Mouse (Mus musculus): ENCODE measurements around the gene Pccb. TPM values are rescaled to one million over a fixed set of nuclear protein-coding genes. Genes with fewer than 3 reads are reported as not detected.

Gene Pccb
- polyA plus RNA-seq, 1 experiment from 2014 or later: 27.6 TPM

DNA sequence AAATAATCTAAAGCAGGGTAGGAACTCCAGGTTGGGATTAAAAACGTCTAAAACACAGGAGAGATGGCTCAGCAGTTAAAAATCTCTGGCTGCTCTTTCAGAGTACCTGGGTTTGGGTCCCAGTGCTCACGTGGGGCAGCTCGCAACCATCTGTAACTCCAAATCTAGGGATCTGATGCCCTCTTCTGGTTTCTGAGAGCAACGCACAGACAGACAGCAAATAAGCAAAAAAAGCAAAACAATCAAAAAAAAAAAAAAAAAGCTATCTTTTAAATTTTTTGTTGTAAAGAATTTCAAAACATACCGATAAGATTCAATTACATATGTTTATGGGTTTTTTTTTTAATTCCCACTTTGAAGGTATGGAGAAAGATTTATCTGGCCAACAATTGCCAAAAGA is 31.4 kb downstream of the Pccb start:
- Histone ChIP-seq H3K9me3 (replicated peaks; ENCODE audit: control insufficient read depth, low read length, poor library complexity, severe bottlenecking) (0 out of 2 replicates have a peak, but pooled peaks cover 2% of the 10 kb centered on the region), H3K4me3 (ENCODE audit: low read depth, low read length) (no peak overlapping the region), H3K27ac (ENCODE audit: low read length) (no peak overlapping the region), H3K27me3 (ENCODE audit: control insufficient read depth, insufficient read depth, low read depth, low read length) (no peaks in the 10 kb centered on the region), H3K4me1 (ENCODE audit: control insufficient read depth, insufficient read depth, low read length) (no peaks in the 10 kb centered on the region), H3K36me3 (ENCODE audit: control insufficient read depth, insufficient read depth, low read length) (no peaks in the 10 kb centered on the region), H3K4me2 (ENCODE audit: low read length) (no peak overlapping the region), H3K9ac (ENCODE audit: low read depth, low read length) (no peak overlapping the region)
- 90% methylated on average over 5 of the region's 5 CpGs for WGBS
- no peak for ATAC-seq

DNA sequence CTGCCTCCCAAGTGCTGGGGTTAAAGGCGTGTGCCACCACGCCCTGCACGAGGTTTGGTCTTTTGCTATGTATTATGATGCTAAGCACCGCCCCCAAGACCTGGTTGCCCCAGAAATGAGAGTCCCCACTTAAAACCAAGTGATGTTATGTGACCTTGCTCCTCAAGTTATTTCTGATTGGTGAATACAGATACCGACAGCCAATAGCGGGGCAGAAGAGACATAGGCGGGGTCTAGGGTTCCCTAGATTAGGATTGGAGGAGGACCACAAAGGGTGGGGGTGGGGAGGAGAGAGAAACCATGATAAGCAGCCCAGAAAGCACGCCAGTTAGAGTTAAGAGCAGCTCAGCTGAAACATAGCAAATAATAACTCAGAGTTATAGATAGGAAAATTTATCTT is 31.9 kb downstream of the Pccb start:
- H3K4me3 ChIP-seq (ENCODE audit: low read depth, low read length): no peak overlapping the region
- H3K4me2 ChIP-seq (ENCODE audit: low read length): no peak overlapping the region
- H3K27me3 ChIP-seq (ENCODE audit: control insufficient read depth, insufficient read depth, low read depth, low read length): no peaks in the 10 kb centered on the region
- no peaks in the 10 kb centered on the region for H3K36me3 ChIP-seq (ENCODE audit: control insufficient read depth, insufficient read depth, low read length)
- no peaks in the 10 kb centered on the region for H3K4me1 ChIP-seq (ENCODE audit: control insufficient read depth, insufficient read depth, low read length)
- no peak overlapping the region for H3K9ac ChIP-seq (ENCODE audit: low read depth, low read length)
- no peak for ATAC-seq
- H3K9me3 ChIP-seq (replicated peaks; ENCODE audit: control insufficient read depth, low read length, poor library complexity, severe bottlenecking): 0 out of 2 replicates have a peak, but pooled peaks cover 2% of the 10 kb centered on the region
- WGBS: 97% methylated on average over 8 of the region's 8 CpGs
- no peak overlapping the region for H3K27ac ChIP-seq (ENCODE audit: low read length)

DNA sequence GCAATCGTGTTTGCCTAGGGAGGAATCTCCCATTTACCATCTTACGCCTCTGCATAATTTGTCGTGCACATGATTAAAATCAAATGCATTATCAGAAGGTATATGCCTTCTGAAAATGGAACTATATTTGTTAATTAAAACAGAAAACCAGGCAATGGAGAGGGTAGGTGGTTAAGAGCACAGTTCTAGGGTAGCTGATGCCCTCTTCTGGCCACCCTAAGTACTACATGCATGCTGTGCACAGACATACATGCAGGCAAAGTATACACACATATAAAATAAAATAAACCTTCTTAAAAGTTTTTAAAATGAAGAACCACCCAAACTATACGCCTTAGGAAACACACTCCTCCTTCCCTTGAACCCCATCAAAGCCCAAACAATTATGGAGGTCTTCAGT is 32.6 kb downstream of the Pccb start:
- no peak for ATAC-seq
- Histone ChIP-seq H3K4me2 (ENCODE audit: low read length) (no peak overlapping the region), H3K9ac (ENCODE audit: low read depth, low read length) (no peak overlapping the region), H3K9me3 (replicated peaks; ENCODE audit: control insufficient read depth, low read length, poor library complexity, severe bottlenecking) (0 out of 2 replicates have a peak, but pooled peaks cover 2% of the 10 kb centered on the region), H3K4me3 (ENCODE audit: low read depth, low read length) (no peak overlapping the region), H3K36me3 (ENCODE audit: control insufficient read depth, insufficient read depth, low read length) (no peaks in the 10 kb centered on the region), H3K27me3 (ENCODE audit: control insufficient read depth, insufficient read depth, low read depth, low read length) (no peaks in the 10 kb centered on the region), H3K4me1 (ENCODE audit: control insufficient read depth, insufficient read depth, low read length) (no peaks in the 10 kb centered on the region), H3K27ac (ENCODE audit: low read length) (no peak overlapping the region)
- WGBS: 95% methylated on average over 4 of the region's 4 CpGs

DNA sequence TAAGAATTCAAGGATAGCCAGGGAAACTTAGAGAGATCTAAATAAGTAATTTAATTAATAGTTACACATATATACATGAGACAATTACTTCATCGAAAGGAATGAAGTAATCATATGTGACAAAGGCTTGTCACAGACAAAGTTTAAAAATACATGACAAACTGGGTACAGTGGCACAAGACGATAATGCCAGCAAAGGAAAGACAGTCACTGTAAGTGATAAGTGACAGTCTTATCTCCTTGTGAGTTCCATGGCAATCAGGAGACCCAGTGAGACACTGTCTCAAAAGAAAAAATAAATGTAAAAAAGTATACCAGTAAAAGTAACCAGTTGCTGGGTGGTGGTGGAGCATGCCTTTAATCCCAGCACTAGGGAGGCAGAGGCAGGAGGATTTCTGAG is 37.6 kb downstream of the Pccb start:
- ATAC-seq: no peak
- H3K27ac ChIP-seq (ENCODE audit: low read length): no peak overlapping the region
- H3K27me3 ChIP-seq (ENCODE audit: control insufficient read depth, insufficient read depth, low read depth, low read length): no peaks in the 10 kb centered on the region
- H3K9ac ChIP-seq (ENCODE audit: low read depth, low read length): no peak overlapping the region
- no peak overlapping the region for H3K4me3 ChIP-seq (ENCODE audit: low read depth, low read length)
- no peak overlapping the region for H3K4me2 ChIP-seq (ENCODE audit: low read length)
- WGBS: 95% methylated on average over 2 of the region's 2 CpGs
- H3K36me3 ChIP-seq (ENCODE audit: control insufficient read depth, insufficient read depth, low read length): peaks cover 8% of the 10 kb centered on the region; the same call in 1 of the 2 replicates
- no peaks in the 10 kb centered on the region for H3K4me1 ChIP-seq (ENCODE audit: control insufficient read depth, insufficient read depth, low read length)
- 0 out of 2 replicates have a peak, but pooled peaks cover 1% of the 10 kb centered on the region for H3K9me3 ChIP-seq (replicated peaks; ENCODE audit: control insufficient read depth, low read length, poor library complexity, severe bottlenecking)

DNA sequence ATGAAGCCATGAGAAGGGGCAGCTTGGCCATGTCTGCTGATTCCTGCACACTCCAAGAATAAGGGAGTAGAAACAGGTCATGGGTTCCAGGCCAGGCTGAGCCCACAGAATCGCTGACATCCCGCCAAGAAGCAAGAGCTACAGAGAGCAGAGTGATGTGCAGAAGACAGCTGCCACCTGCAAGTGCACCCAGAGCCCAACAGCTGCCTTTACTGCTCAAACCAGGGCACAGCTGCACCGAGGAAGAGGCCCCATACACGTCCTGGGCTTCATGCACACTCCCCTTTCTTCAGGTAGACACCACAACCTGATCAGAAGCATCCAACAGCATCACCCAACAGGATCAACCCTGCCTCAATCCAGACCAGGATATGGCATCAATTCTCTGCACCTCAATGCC is 40.8 kb downstream of the Pccb start:
- H3K4me1 ChIP-seq (ENCODE audit: control insufficient read depth, insufficient read depth, low read length): no peaks in the 10 kb centered on the region
- no peaks in the 10 kb centered on the region for H3K27me3 ChIP-seq (ENCODE audit: control insufficient read depth, insufficient read depth, low read depth, low read length)
- peaks cover 15% of the 10 kb centered on the region for H3K36me3 ChIP-seq (ENCODE audit: control insufficient read depth, insufficient read depth, low read length)
- H3K4me2 ChIP-seq (ENCODE audit: low read length): no peak overlapping the region
- ATAC-seq: no peak
- peaks cover 8% of the 10 kb centered on the region; the same call in 1 of the 2 replicates for H3K9me3 ChIP-seq (replicated peaks; ENCODE audit: control insufficient read depth, low read length, poor library complexity, severe bottlenecking)
- WGBS: 92% methylated on average over 4 of the region's 4 CpGs
- H3K4me3 ChIP-seq (ENCODE audit: low read depth, low read length): no peak overlapping the region
- H3K9ac ChIP-seq (ENCODE audit: low read depth, low read length): no peak overlapping the region
- H3K27ac ChIP-seq (ENCODE audit: low read length): no peak overlapping the region

DNA sequence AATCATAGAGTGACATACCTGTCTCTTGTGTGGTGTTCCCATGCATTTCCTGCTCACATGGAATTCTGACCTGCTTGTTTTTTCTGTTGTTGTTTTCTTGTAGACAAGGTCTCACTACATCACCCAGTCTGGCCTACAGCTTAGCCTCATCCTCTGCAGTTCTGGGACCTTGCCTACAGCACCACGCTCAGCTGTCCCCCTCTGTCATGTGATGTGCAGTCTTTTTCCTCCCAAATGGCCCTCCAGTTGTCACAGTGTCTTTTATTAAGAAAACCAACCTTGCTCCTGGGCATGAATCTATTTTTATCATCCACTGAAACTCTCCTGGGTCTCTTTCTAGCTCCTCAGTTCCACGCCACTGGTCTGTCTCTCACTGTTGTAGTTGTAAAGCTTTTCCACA is 42.5 kb downstream of the Pccb start:
- Histone ChIP-seq H3K36me3 (ENCODE audit: control insufficient read depth, insufficient read depth, low read length) (peaks cover 15% of the 10 kb centered on the region), H3K9ac (ENCODE audit: low read depth, low read length) (no peak overlapping the region), H3K4me1 (ENCODE audit: control insufficient read depth, insufficient read depth, low read length) (no peaks in the 10 kb centered on the region), H3K27me3 (ENCODE audit: control insufficient read depth, insufficient read depth, low read depth, low read length) (no peaks in the 10 kb centered on the region), H3K9me3 (replicated peaks; ENCODE audit: control insufficient read depth, low read length, poor library complexity, severe bottlenecking) (peaks cover 8% of the 10 kb centered on the region; the same call in 1 of the 2 replicates), H3K4me2 (ENCODE audit: low read length) (no peak overlapping the region), H3K27ac (ENCODE audit: low read length) (no peak overlapping the region), H3K4me3 (ENCODE audit: low read depth, low read length) (no peak overlapping the region)
- no peak for ATAC-seq
- 91% methylated on average over 2 of the region's 2 CpGs for WGBS

DNA sequence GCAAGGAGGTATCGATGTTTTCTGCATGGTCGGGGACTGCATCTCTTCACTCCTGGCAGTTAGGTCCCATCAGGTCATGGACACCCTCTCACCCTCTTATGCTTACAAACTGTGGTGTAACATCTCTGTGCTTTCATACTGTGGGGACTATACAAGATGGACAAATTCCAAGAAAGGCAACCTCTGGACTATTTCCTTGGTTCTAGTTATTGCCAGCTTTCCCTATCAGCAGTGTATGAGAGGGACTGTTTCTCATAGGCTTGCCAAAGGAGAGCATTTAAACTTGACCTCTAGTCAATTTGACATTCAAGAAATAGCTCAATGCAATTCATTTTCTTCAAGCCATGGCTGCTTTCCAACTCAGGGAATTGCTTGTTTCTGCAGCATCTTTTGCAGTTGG is 43.4 kb downstream of the Pccb start:
- Histone ChIP-seq H3K4me2 (ENCODE audit: low read length) (no peak overlapping the region), H3K4me1 (ENCODE audit: control insufficient read depth, insufficient read depth, low read length) (no peaks in the 10 kb centered on the region), H3K27me3 (ENCODE audit: control insufficient read depth, insufficient read depth, low read depth, low read length) (no peaks in the 10 kb centered on the region), H3K9ac (ENCODE audit: low read depth, low read length) (no peak overlapping the region), H3K27ac (ENCODE audit: low read length) (no peak overlapping the region), H3K36me3 (ENCODE audit: control insufficient read depth, insufficient read depth, low read length) (peaks cover 15% of the 10 kb centered on the region), H3K4me3 (ENCODE audit: low read depth, low read length) (no peak overlapping the region), H3K9me3 (replicated peaks; ENCODE audit: control insufficient read depth, low read length, poor library complexity, severe bottlenecking) (peaks cover 8% of the 10 kb centered on the region; the same call in 1 of the 2 replicates)
- 96% methylated on average over 2 of the region's 2 CpGs for WGBS
- no peak for ATAC-seq

DNA sequence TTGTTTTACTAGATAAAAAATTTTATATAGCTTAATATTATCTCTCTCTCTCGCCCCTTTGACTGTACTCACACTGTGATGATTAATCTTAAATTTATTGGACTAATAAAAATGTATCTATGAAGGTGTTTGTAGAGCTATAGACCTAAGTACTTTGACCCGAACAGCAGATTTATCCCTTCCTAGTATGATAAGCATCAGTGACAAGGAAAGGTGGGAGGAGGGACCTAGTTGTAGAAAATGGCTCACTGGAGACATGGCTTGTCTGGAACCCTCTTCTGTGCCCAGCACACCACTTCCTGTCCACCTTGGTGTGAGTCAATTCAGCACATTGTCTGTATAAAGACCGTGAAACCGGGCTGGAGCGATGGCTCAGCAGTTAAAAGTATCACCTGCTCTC is 44.1 kb downstream of the Pccb start:
- Histone ChIP-seq H3K27me3 (ENCODE audit: control insufficient read depth, insufficient read depth, low read depth, low read length) (no peaks in the 10 kb centered on the region), H3K4me1 (ENCODE audit: control insufficient read depth, insufficient read depth, low read length) (no peaks in the 10 kb centered on the region), H3K36me3 (ENCODE audit: control insufficient read depth, insufficient read depth, low read length) (peaks cover 15% of the 10 kb centered on the region), H3K4me3 (ENCODE audit: low read depth, low read length) (no peak overlapping the region), H3K9ac (ENCODE audit: low read depth, low read length) (no peak overlapping the region), H3K27ac (ENCODE audit: low read length) (no peak overlapping the region), H3K9me3 (replicated peaks; ENCODE audit: control insufficient read depth, low read length, poor library complexity, severe bottlenecking) (peaks cover 8% of the 10 kb centered on the region; the same call in 1 of the 2 replicates), H3K4me2 (ENCODE audit: low read length) (no peak overlapping the region)
- 94% methylated on average over 5 of the region's 5 CpGs for WGBS
- no peak for ATAC-seq

DNA sequence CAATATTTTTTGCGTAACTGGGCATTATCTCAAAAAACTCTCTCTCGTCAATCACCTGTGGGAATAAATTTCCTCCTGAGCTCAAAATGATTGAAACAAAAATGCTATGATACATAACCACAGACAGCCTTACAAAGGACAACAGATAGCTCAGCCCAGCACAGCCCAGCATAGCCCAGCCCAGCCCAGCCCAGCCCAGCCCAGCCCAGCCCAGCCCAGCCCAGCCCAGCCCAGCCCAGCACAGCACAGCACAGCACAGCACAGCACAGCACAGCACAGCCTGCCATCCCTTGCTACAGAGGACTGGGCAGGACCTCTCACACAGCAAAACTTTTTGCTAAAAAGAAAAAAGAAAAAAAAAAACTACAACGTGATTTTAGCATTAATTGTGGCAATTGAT is 46.8 kb downstream of the Pccb start:
- no peak for ATAC-seq
- no peaks in the 10 kb centered on the region for H3K27me3 ChIP-seq (ENCODE audit: control insufficient read depth, insufficient read depth, low read depth, low read length)
- WGBS: 94% methylated on average over 3 of the region's 3 CpGs
- no peaks in the 10 kb centered on the region for H3K4me1 ChIP-seq (ENCODE audit: control insufficient read depth, insufficient read depth, low read length)
- H3K27ac ChIP-seq (ENCODE audit: low read length): no peak overlapping the region
- H3K9ac ChIP-seq (ENCODE audit: low read depth, low read length): no peak overlapping the region
- H3K9me3 ChIP-seq (replicated peaks; ENCODE audit: control insufficient read depth, low read length, poor library complexity, severe bottlenecking): peaks cover 8% of the 10 kb centered on the region; the same call in 1 of the 2 replicates
- no peak overlapping the region for H3K4me2 ChIP-seq (ENCODE audit: low read length)
- peaks cover 13% of the 10 kb centered on the region for H3K36me3 ChIP-seq (ENCODE audit: control insufficient read depth, insufficient read depth, low read length)
- no peak overlapping the region for H3K4me3 ChIP-seq (ENCODE audit: low read depth, low read length)
